Mouse (Mus musculus) urinary bladder, adult 2 months (tissue): Measurements from ENCODE around the gene Cobl. TPM values are rescaled to one million over a fixed set of nuclear protein-coding genes. Genes with fewer than 3 reads are reported as not detected.

ENCODE experiments used
- DNase-seq: peaks from one replicate; pipeline ENCODE4 v3.0.0; 2022; ENCODE audit warnings: low spot score
- polyA plus RNA-seq: library from polyadenylated mRNA; depleted of rRNA; stranded (reverse); fragments of >200 nt; gene quantifications from 2 replicates; pipeline ENCODE4 v1.2.3, GENCODE M21; 2012; rRNA removed

Gene Cobl
- polyA plus RNA-seq: 15.0 and 18.1 TPM in 2 replicates

GRCm38 (mm10) chr11:12464181-12465162, at the start of gene Cobl:
Cobl (minus strand) TSS chr11:12464960.
- peak; percentile 25 for DNase-seq

GRCm38 (mm10) chr11:12513796-12514195, 49.0 kb upstream of the Cobl start:
- DNase-seq: no peak

- no peak for DNase-seq
Observed at GRCm38 (mm10) chr11:12506371-12506890, 41.7 kb upstream of the Cobl start.

GRCm38 (mm10) chr11:12503756-12504155, 39.0 kb upstream of the Cobl start:
- DNase-seq: no peak

- DNase-seq: no peak
Observed at GRCm38 (mm10) chr11:12501721-12502120, 37.0 kb upstream of the Cobl start.

- DNase-seq: no peak
Observed at GRCm38 (mm10) chr11:12493791-12494190, 29.0 kb upstream of the Cobl start.

- no peak for DNase-seq
Observed at GRCm38 (mm10) chr11:12479856-12480403, 15.2 kb upstream of the Cobl start.

GRCm38 (mm10) chr11:12474299-12474935, 9.7 kb upstream of the Cobl start:
- no peak for DNase-seq

GRCm38 (mm10) chr11:12473625-12474298, 9.0 kb upstream of the Cobl start:
- DNase-seq: no peak

- DNase-seq: no peak
Observed at GRCm38 (mm10) chr11:12469638-12470037, 4.9 kb upstream of the Cobl start.

- DNase-seq: no peak
Observed at GRCm38 (mm10) chr11:12468661-12469060, 3.9 kb upstream of the Cobl start.

- no peak for DNase-seq
Observed at GRCm38 (mm10) chr11:12467836-12468235, 3.1 kb upstream of the Cobl start.

- no peak for DNase-seq
Observed at GRCm38 (mm10) chr11:12467217-12467616, 2.5 kb upstream of the Cobl start.

GRCm38 (mm10) chr11:12466606-12467005, 1.8 kb upstream of the Cobl start:
- no peak for DNase-seq

- no peak for DNase-seq
Observed at GRCm38 (mm10) chr11:12465229-12465628, 469 bp upstream of the Cobl start.

- DNase-seq: no peak
Observed at GRCm38 (mm10) chr11:12463615-12464170, 1.1 kb downstream of the Cobl start.

- no peak for DNase-seq
Observed at GRCm38 (mm10) chr11:12459781-12460581, 4.8 kb downstream of the Cobl start.

GRCm38 (mm10) chr11:12458814-12459213, 5.9 kb downstream of the Cobl start:
- no peak for DNase-seq

GRCm38 (mm10) chr11:12458392-12458791, 6.4 kb downstream of the Cobl start:
- no peak for DNase-seq

GRCm38 (mm10) chr11:12448101-12448500, 16.7 kb downstream of the Cobl start:
- no peak for DNase-seq

- no peak for DNase-seq
Observed at GRCm38 (mm10) chr11:12445222-12445621, 19.5 kb downstream of the Cobl start.
